Mouse (Mus musculus) bone marrow macrophage, adult 2 months (primary cell): Measurements from ENCODE around the gene Itga11.

Experiments used
- CTCF ChIP-seq: IDR thresholded peaks from 2 replicates; pipeline ENCODE4 v1.5.1; 2012; ENCODE audit warnings: low read depth, mild to moderate bottlenecking, low read length, moderate library complexity
- POLR2A ChIP-seq: IDR thresholded peaks from 2 replicates; pipeline ENCODE4 v1.6.1; 2012; ENCODE audit warnings: mild to moderate bottlenecking, low read depth, low read length, borderline replicate concordance

DNA sequence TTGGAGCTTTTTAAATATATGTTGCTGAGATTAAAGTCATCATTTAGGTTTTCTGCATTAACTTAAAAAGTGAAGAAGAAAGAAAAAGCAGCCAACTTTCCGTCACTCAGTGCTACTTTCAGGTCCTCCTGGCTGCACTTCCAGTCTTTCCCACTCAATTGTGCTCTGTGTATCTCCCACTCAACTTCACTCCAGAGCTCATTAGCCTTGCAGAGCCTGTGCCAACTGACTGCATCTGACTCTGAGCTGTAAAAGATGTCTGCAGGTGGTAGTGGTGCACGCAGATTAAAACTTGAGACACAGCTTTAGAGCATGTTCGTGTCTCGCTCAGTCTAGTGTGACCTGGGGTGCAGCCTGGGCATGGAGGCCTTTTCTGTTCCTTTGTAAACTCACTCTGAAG, 80.7 kb downstream of the Itga11 start:
- TF ChIP-seq CTCF (no peak), POLR2A (no peak)
